Mouse (Mus musculus) testis, postnatal 10 days (tissue): ENCODE measurements around the gene Myocd.
A peak's percentile ranks its signal among the peaks of the same experiment; 100 is the strongest.

Experiments used
- DNase-seq: peaks from one replicate; pipeline ENCODE4 v3.0.0; 2021; ENCODE audit warnings: low spot score

Myocd gene

GRCm38 (mm10) chr11:65269851-65270473 lies at the start of gene Myocd:
Gene Myocd (minus strand): TSS chr11:65269989.
- peak; percentile 55 for DNase-seq

GRCm38 (mm10) chr11:65303824-65304223 lies 34.0 kb upstream of the Myocd start:
- no peak for DNase-seq

- no peak for DNase-seq
Measured at GRCm38 (mm10) chr11:65294128-65294833, 24.5 kb upstream of the Myocd start.

- DNase-seq, result no peak
Measured at GRCm38 (mm10) chr11:65292994-65293393, 23.2 kb upstream of the Myocd start.

- DNase-seq, result no peak
Measured at GRCm38 (mm10) chr11:65287706-65288105, 17.9 kb upstream of the Myocd start.

- no peak for DNase-seq
Measured at GRCm38 (mm10) chr11:65286211-65286610, 16.4 kb upstream of the Myocd start.

- DNase-seq, result no peak
Measured at GRCm38 (mm10) chr11:65275441-65275840, 5.7 kb upstream of the Myocd start.

GRCm38 (mm10) chr11:65271000-65271399 lies 1.2 kb upstream of the Myocd start:
- DNase-seq, result no peak

- no peak for DNase-seq
Measured at GRCm38 (mm10) chr11:65268310-65268709, 1.5 kb downstream of the Myocd start.

GRCm38 (mm10) chr11:65263466-65263865 lies 6.3 kb downstream of the Myocd start:
- no peak for DNase-seq

- DNase-seq, result no peak
Measured at GRCm38 (mm10) chr11:65258997-65259396, 10.8 kb downstream of the Myocd start.

GRCm38 (mm10) chr11:65256143-65256542 lies 13.6 kb downstream of the Myocd start:
- DNase-seq, result no peak

- no peak for DNase-seq
Measured at GRCm38 (mm10) chr11:65255564-65255963, 14.2 kb downstream of the Myocd start.

GRCm38 (mm10) chr11:65250366-65250765 lies 19.4 kb downstream of the Myocd start:
- DNase-seq, result no peak

GRCm38 (mm10) chr11:65246301-65247054 lies 23.3 kb downstream of the Myocd start:
- DNase-seq, result no peak

GRCm38 (mm10) chr11:65243593-65243992 lies 26.2 kb downstream of the Myocd start:
- no peak for DNase-seq

- DNase-seq, result no peak
Measured at GRCm38 (mm10) chr11:65240521-65240920, 29.3 kb downstream of the Myocd start.

- DNase-seq, result no peak
Measured at GRCm38 (mm10) chr11:65237896-65238295, 31.9 kb downstream of the Myocd start.

GRCm38 (mm10) chr11:65236907-65237306 lies 32.9 kb downstream of the Myocd start:
- no peak for DNase-seq

GRCm38 (mm10) chr11:65235374-65235773 lies 34.4 kb downstream of the Myocd start:
- no peak for DNase-seq

- no peak for DNase-seq
Measured at GRCm38 (mm10) chr11:65231771-65232170, 38.0 kb downstream of the Myocd start.

- DNase-seq, result no peak
Measured at GRCm38 (mm10) chr11:65226766-65227165, 43.0 kb downstream of the Myocd start.
